Mouse (Mus musculus) liver, embryonic 11.5 days (tissue): ENCODE data around the gene Xxylt1. TPM values are rescaled to one million over a fixed set of nuclear protein-coding genes. Genes with fewer than 3 reads are reported as not detected.

ENCODE experiments used
- ATAC-seq: fragments of 200-750 bp; cut with Nextera tagmentation; replicated peaks from 2 replicates; pipeline ENCODE4 v1.8.0; 2017; ENCODE audit warnings: moderate number of reproducible peaks, mild to moderate bottlenecking, moderate TSS enrichment, moderate library complexity; ENCODE audit not compliant: low FRiP score
- DNase-seq: peaks from one replicate; pipeline ENCODE4 v3.0.0-alpha.2; 2017; ENCODE audit warnings: low spot score
- H3K27ac ChIP-seq: fragments of 300-500 bp; sonication (generic); 2 replicates; pipeline ENCODE4 v1.5.1; 2014; ENCODE audit warnings: mild to moderate bottlenecking, low read depth, low read length, control low read depth
- H3K27me3 ChIP-seq: fragments of 300-500 bp; sonication (generic); replicated peaks from 2 replicates; pipeline ENCODE4 v1.6.1; 2014; ENCODE audit warnings: low read length, mixed read lengths; ENCODE audit not compliant: control insufficient read depth, insufficient read depth
- H3K36me3 ChIP-seq: fragments of 300-500 bp; sonication (generic); 2 replicates; pipeline ENCODE4 v1.6.1; 2014; ENCODE audit warnings: mild to moderate bottlenecking, low read length, moderate library complexity, mixed read lengths; ENCODE audit not compliant: control insufficient read depth, insufficient read depth
- H3K4me1 ChIP-seq: fragments of 300-500 bp; sonication (generic); replicated peaks from 2 replicates; pipeline ENCODE4 v1.6.1; 2014; ENCODE audit warnings: low read length, mixed read lengths; ENCODE audit not compliant: control insufficient read depth, insufficient read depth
- H3K4me2 ChIP-seq: fragments of 300-500 bp; sonication (generic); 2 replicates; pipeline ENCODE4 v1.6.1; 2014; ENCODE audit warnings: mild to moderate bottlenecking, control low read depth, moderate library complexity
- H3K4me3 ChIP-seq: fragments of 300-500 bp; sonication (generic); 2 replicates; pipeline ENCODE4 v1.5.1; 2014; ENCODE audit warnings: low read depth, low read length, control low read depth
- H3K9ac ChIP-seq: fragments of 300-500 bp; sonication (generic); 2 replicates; pipeline ENCODE4 v1.6.1; 2014; ENCODE audit warnings: low read depth, low read length, control low read depth
- H3K9me3 ChIP-seq: fragments of 300-500 bp; sonication (generic); 2 replicates; pipeline ENCODE4 v1.6.1; 2016; ENCODE audit warnings: low read length, inconsistent platforms, mixed read lengths; ENCODE audit not compliant: control insufficient read depth
- WGBS: fragments of 180-500 bp; shearing (Covaris S2); extraction: QIAGEN DNeasy Blood & Tissue Kit; methylation state at CpG from one replicate; pipeline ENCODE4 v1.1.7; 2014; 5-methylcytosine and 5-hydroxymethylcytosine counted together
- polyA plus RNA-seq: library from polyadenylated mRNA; unstranded; fragments of >200 nt; fragmentation: Nextera tagmentation; extraction: Ambion mirVana; gene quantifications from 2 replicates; pipeline ENCODE4 v1.2.1, GENCODE M21; 2014

Xxylt1 gene
- polyA plus RNA-seq, 1 experiment from 2014 or later: 10.7 TPM

DNA sequence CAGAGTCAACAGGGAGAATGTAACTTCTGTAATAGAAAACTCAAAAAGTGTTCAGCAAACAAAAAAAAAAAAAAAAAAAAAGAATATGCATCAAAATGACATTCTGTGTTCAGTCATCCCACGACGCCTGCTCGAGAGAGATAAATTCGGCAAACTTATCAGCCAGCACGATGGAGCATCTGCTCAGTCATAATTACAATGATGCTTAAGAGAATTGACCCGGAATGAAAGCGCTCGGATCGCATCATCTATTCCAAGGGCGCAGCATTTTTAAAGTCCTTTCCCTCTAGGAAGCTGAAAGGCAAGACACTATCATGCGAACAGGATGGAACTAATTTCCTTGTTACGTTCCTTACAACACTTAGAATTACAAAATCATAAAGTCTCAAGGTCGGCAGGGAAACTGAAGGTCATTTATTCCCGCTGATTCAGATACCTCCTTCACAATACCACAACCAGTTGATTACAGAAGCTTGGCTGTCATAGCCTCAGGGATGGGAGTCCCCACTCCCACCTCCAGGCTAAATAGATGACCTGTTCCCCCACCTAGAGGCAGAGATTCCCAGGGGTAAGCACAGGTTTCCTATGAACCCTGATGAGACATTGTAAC is 165.5 kb downstream of the Xxylt1 start:
- DNase-seq (no peak), ATAC-seq (no peak)
- H3K9ac ChIP-seq: no peak overlapping the region
- no peak overlapping the region for H3K27ac ChIP-seq
- H3K36me3 ChIP-seq: no peaks in the 10 kb centered on the region
- WGBS: 84% methylated on average over 14 of the region's 14 CpGs
- no peak overlapping the region for H3K4me3 ChIP-seq
- no peak overlapping the region for H3K4me2 ChIP-seq
- no peaks in the 10 kb centered on the region for H3K4me1 ChIP-seq
- no peaks in the 10 kb centered on the region for H3K27me3 ChIP-seq
- no peaks in the 10 kb centered on the region for H3K9me3 ChIP-seq

Other genes with a start within 250 kb of the Xxylt1 start
- 17.2 and 19.9 TPM in 2 replicates for gene Acap2, start 119.8 kb upstream of the Xxylt1 start, polyA plus RNA-seq
- gene Ppp1r2, start 193.8 kb upstream of the Xxylt1 start, polyA plus RNA-seq: 68.0 and 69.0 TPM in 2 replicates
- 0.51 TPM in 1 of 2 replicates, not detected in the other for gene Apod, start 233.4 kb upstream of the Xxylt1 start, polyA plus RNA-seq